Mouse (Mus musculus): ENCODE data around the gene Ube2m. TPM values are rescaled to one million over a fixed set of nuclear protein-coding genes. Genes with fewer than 3 reads are reported as not detected.
"Not testable (repeated sequence)": the region's sequence is repeated elsewhere in the genome, so short reads cannot be mapped to it uniquely, and the experiment has no call there.

Ube2m gene
- 171 and 193 TPM in 2 replicates for polyA plus RNA-seq (2012; ENCODE audit: insufficient read depth, insufficient read length, missing spikeins)

- Histone ChIP-seq H3K4me3 (ENCODE audit: insufficient read depth, low read length) (peak within 1 kb of the TSS; percentile 95), H3K27ac (ENCODE audit: insufficient read depth, low read depth, low read length) (peak within 1 kb of the TSS; percentile 97), H3K4me1 (ENCODE audit: control insufficient read depth, insufficient read depth, low read length) (peaks cover 26% of the 10 kb centered on the region)
- TF ChIP-seq POLR2A (IDR thresholded peaks at IDR 0.05; ENCODE audit: borderline replicate concordance, low read depth, low read length) (no peak), CTCF (IDR thresholded peaks at IDR 0.05; ENCODE audit: low read depth, low read length) (no peak)
Observed at GRCm38 (mm10) chr7:13037901-13038555, at the start of gene Ube2m. Gene Ube2m, minus strand, starts transcription at chr7:13038275.

- H3K27ac ChIP-seq (ENCODE audit: insufficient read depth, low read depth, low read length): no peak overlapping the region
- H3K4me3 ChIP-seq (ENCODE audit: insufficient read depth, low read length): no peak overlapping the region
- TF ChIP-seq CTCF (IDR thresholded peaks at IDR 0.05; ENCODE audit: low read depth, low read length) (no peak), POLR2A (IDR thresholded peaks at IDR 0.05; ENCODE audit: borderline replicate concordance, low read depth, low read length) (no peak)
- no peaks in the 10 kb centered on the region for H3K4me1 ChIP-seq (ENCODE audit: control insufficient read depth, insufficient read depth, low read length)
Observed at GRCm38 (mm10) chr7:13072293-13072692, 34.2 kb upstream of the Ube2m start.

DNA sequence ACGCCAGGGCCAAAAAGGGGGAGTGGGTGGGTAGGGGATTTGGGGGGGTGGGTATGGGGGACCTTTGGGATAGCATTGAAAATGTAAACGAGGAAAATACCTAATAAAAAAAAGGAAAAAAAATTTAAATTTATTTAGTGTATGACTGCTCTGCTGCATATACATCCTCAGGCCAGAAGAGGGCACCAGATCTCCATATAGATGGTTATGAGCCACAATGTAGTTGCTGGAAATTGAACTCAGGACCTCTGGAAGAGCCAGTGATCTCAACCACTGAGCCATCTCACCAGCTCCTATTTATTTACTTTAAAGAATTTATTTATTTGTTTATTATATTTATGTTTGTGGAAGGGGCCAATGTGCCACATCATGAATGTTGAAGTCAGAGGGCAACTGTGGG is 25.3 kb upstream of the Ube2m start:
- not testable (repeated sequence) for H3K4me3 ChIP-seq (ENCODE audit: insufficient read depth, low read length); H3K4me1 ChIP-seq (ENCODE audit: control insufficient read depth, insufficient read depth, low read length); H3K27ac ChIP-seq (ENCODE audit: insufficient read depth, low read depth, low read length)

DNA sequence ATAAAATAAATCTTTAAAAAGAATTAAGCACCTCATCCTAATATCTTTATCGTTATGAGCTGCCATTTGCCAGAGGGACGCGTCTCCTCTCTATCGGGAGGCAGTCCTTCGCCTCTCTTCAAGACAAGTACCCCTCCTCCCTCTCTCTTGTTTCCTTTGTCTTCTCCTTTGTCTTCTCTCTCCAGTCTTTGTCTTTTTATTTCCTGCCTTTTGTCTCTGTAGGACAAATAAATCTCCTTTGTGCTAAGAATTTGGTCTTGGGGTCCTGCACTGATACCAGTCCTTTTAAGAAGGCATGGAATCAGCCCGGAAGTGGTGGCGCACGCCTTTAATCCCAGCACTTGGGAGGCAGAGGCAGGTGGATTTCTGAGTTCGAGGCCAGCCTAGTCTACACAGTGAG is 21.5 kb upstream of the Ube2m start:
- TF ChIP-seq POLR2A (IDR thresholded peaks at IDR 0.05; ENCODE audit: borderline replicate concordance, low read depth, low read length) (no peak), CTCF (IDR thresholded peaks at IDR 0.05; ENCODE audit: low read depth, low read length) (no peak)
- Histone ChIP-seq H3K27ac (ENCODE audit: insufficient read depth, low read depth, low read length) (no peak overlapping the region), H3K4me3 (ENCODE audit: insufficient read depth, low read length) (no peak overlapping the region), H3K4me1 (ENCODE audit: control insufficient read depth, insufficient read depth, low read length) (no peaks in the 10 kb centered on the region; the same call in 1 of the 2 replicates)

DNA sequence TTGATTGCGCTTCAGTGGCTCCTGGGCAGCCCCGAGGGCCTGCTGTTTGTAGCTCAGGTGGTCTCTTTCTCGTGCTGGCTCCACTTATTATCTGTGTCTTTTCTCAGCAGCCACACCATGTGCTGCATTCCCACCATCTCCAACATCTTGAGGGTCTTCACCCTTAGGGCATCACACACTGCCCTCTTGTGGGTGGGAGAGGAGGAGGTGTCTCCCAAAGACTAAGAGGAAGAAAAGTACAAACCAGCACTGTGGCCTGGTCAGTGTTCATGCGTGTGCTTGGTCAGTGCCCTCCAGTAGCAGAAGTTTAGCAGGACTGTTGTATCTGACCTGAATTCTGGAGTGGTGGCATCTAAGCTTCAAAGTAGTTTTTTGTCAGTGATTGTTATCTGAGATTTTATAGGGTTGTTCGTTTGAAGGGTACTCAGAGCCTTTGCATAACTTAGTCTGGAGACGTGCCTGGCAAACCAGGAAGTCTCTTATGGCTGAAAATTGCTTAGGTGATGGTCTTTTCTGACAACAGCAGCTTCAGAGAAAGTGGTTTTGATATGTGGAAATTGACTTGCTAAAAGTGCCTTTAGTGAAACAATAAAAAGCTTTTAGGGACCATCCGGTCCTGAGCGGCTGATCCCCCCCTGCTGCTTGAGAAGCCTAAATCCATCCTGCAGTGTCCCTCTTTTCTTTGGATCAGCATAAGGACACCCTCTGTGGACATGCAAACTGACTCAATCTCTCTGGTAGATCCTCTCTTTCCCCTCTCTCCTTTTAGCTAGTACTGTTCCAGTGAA is 19.0 kb upstream of the Ube2m start:
- no peak for TF ChIP-seq CTCF (IDR thresholded peaks at IDR 0.05; ENCODE audit: low read depth, low read length)
- TF ChIP-seq POLR2A (IDR thresholded peaks at IDR 0.05; ENCODE audit: borderline replicate concordance, low read depth, low read length): no peak
- Histone ChIP-seq H3K4me3 (ENCODE audit: insufficient read depth, low read length) (no peak overlapping the region), H3K4me1 (ENCODE audit: control insufficient read depth, insufficient read depth, low read length) (peaks cover 5% of the 10 kb centered on the region), H3K27ac (ENCODE audit: insufficient read depth, low read depth, low read length) (no peak overlapping the region)

GRCm38 (mm10) chr7:13054287-13055010 is 16.4 kb upstream of the Ube2m start, which contains the start of gene Mzf1:
Gene Mzf1, minus strand, starts transcription at chr7:13054764.
- Histone ChIP-seq H3K4me1 (ENCODE audit: control insufficient read depth, insufficient read depth, low read length) (peaks cover 5% of the 10 kb centered on the region), H3K4me3 (ENCODE audit: insufficient read depth, low read length) (peak within 1 kb of the TSS; percentile 93), H3K27ac (ENCODE audit: insufficient read depth, low read depth, low read length) (peak within 1 kb of the TSS; percentile 79)
- TF ChIP-seq CTCF (IDR thresholded peaks at IDR 0.05; ENCODE audit: low read depth, low read length) (no peak), POLR2A (IDR thresholded peaks at IDR 0.05; ENCODE audit: borderline replicate concordance, low read depth, low read length) (no peak)

DNA sequence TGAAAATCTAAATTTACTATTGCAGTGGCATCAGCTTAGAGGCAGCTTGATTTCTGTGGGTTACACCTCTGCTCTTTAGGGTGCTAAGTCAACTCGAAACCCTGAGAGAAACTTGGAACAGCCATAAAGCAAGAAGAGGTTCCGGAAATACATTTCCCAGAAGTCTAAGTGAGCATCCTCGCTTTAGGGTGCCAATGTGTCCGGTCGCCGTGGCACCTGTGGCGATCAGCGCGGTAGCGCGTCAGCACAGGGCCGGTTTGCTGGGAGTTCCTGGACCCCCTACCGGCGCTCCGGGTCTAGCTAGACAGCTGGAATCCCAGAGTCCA is 15.8 kb upstream of the Ube2m start:
- peaks cover 5% of the 10 kb centered on the region for H3K4me1 ChIP-seq (ENCODE audit: control insufficient read depth, insufficient read depth, low read length)
- H3K4me3 ChIP-seq (ENCODE audit: insufficient read depth, low read length): peak overlapping the region; percentile 93
- TF ChIP-seq POLR2A (IDR thresholded peaks at IDR 0.05; ENCODE audit: borderline replicate concordance, low read depth, low read length) (0 out of 2 replicates have a peak, but pooled peaks have one; percentile 67), CTCF (IDR thresholded peaks at IDR 0.05; ENCODE audit: low read depth, low read length) (no peak)
- no peak overlapping the region for H3K27ac ChIP-seq (ENCODE audit: insufficient read depth, low read depth, low read length)

DNA sequence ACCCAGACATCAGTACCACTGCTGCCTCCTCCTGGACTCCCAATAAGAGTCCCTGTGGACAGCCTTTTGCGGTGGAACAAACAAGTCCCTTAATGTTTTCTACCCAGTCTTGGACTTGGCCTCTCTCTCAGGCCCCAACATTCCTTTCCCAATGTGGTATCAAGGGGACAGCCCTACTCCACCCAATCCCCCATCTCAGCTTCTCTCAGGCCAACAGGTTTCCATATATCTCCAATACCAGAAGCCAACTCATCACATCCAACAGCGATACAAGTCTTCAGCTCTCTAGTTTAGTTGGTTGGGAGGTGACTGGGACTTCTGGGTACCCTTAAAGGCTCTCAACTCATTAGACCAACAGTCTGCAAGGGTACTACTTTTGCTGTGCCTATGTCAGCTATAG is 15.4 kb upstream of the Ube2m start:
- H3K27ac ChIP-seq (ENCODE audit: insufficient read depth, low read depth, low read length): no peak overlapping the region
- H3K4me3 ChIP-seq (ENCODE audit: insufficient read depth, low read length): peak overlapping the region; percentile 93; the same call in 1 of the 2 replicates
- H3K4me1 ChIP-seq (ENCODE audit: control insufficient read depth, insufficient read depth, low read length): peaks cover 5% of the 10 kb centered on the region
- TF ChIP-seq POLR2A (IDR thresholded peaks at IDR 0.05; ENCODE audit: borderline replicate concordance, low read depth, low read length) (no peak), CTCF (IDR thresholded peaks at IDR 0.05; ENCODE audit: low read depth, low read length) (no peak)

- Histone ChIP-seq H3K4me3 (ENCODE audit: insufficient read depth, low read length) (no peak overlapping the region), H3K27ac (ENCODE audit: insufficient read depth, low read depth, low read length) (no peak overlapping the region), H3K4me1 (ENCODE audit: control insufficient read depth, insufficient read depth, low read length) (peaks cover 5% of the 10 kb centered on the region)
- TF ChIP-seq CTCF (IDR thresholded peaks at IDR 0.05; ENCODE audit: low read depth, low read length) (no peak), POLR2A (IDR thresholded peaks at IDR 0.05; ENCODE audit: borderline replicate concordance, low read depth, low read length) (no peak)
Observed at GRCm38 (mm10) chr7:13053001-13053400, 14.9 kb upstream of the Ube2m start.

DNA sequence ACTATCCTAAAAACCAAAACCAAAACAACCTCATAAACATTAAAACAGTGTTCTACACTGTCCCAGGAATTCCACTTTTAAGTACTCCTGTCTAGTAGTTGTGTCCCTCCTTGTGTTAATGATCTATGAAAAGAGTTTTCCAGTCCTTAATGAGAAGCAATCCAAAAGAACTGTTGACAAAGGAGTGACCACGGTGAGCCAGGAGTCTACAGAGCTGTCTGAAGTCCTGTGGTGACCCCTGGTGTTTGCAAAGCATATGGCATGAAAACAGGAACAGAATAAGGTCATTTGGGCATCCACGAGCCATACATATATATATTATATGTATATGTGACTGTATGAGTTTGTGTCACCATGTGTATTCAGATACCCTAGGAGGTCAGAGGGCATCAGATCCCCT is 8.0 kb upstream of the Ube2m start:
- no peak overlapping the region for H3K27ac ChIP-seq (ENCODE audit: insufficient read depth, low read depth, low read length)
- no peak overlapping the region for H3K4me3 ChIP-seq (ENCODE audit: insufficient read depth, low read length)
- TF ChIP-seq POLR2A (IDR thresholded peaks at IDR 0.05; ENCODE audit: borderline replicate concordance, low read depth, low read length): no peak
- peak; percentile 23; the same call in 1 of the 2 replicates for TF ChIP-seq CTCF (IDR thresholded peaks at IDR 0.05; ENCODE audit: low read depth, low read length)
- H3K4me1 ChIP-seq (ENCODE audit: control insufficient read depth, insufficient read depth, low read length): no peaks in the 10 kb centered on the region

Data from bone marrow macrophage, adult 2 months (primary cell).